Mouse (Mus musculus): ENCODE results near the gene Cdk15.
A peak's percentile ranks its signal among the peaks of the same experiment; 100 is the strongest.

The Cdk15 gene

GRCm38 (mm10) chr1:59272189-59272588 is 15.5 kb downstream of the Cdk15 start:
- DNase-seq (ENCODE audit: low read depth, low spot score): no peak

GRCm38 (mm10) chr1:59285880-59286279 is 29.2 kb downstream of the Cdk15 start:
- DNase-seq (ENCODE audit: low read depth, low spot score): peak; percentile 10

- DNase-seq (ENCODE audit: low read depth, low spot score): peak; percentile 56
These were observed 29.7 kb downstream of the Cdk15 start for GRCm38 (mm10) chr1:59286316-59286850.

GRCm38 (mm10) chr1:59287733-59288132 is 31.0 kb downstream of the Cdk15 start:
- no peak for DNase-seq (ENCODE audit: low read depth, low spot score)

- DNase-seq (ENCODE audit: low read depth, low spot score): no peak
These were observed 34.9 kb downstream of the Cdk15 start for GRCm38 (mm10) chr1:59291652-59292051.

GRCm38 (mm10) chr1:59295769-59296168 is 39.1 kb downstream of the Cdk15 start:
- no peak for DNase-seq (ENCODE audit: low read depth, low spot score)

GRCm38 (mm10) chr1:59297167-59297566 is 40.5 kb downstream of the Cdk15 start:
- no peak for DNase-seq (ENCODE audit: low read depth, low spot score)

- peak; percentile 12 for DNase-seq (ENCODE audit: low read depth, low spot score)
These were observed 41.9 kb downstream of the Cdk15 start for GRCm38 (mm10) chr1:59298491-59299090.

GRCm38 (mm10) chr1:59307310-59307709 is 50.6 kb downstream of the Cdk15 start:
- no peak for DNase-seq (ENCODE audit: low read depth, low spot score)

GRCm38 (mm10) chr1:59311292-59311885 is 54.7 kb downstream of the Cdk15 start:
- no peak for DNase-seq (ENCODE audit: low read depth, low spot score)

- DNase-seq (ENCODE audit: low read depth, low spot score): no peak
These were observed 55.8 kb downstream of the Cdk15 start for GRCm38 (mm10) chr1:59312187-59313153.

GRCm38 (mm10) chr1:59313154-59313940 is 56.6 kb downstream of the Cdk15 start:
- no peak for DNase-seq (ENCODE audit: low read depth, low spot score)

- DNase-seq (ENCODE audit: low read depth, low spot score): no peak
These were observed 58.5 kb downstream of the Cdk15 start for GRCm38 (mm10) chr1:59315057-59315807.

GRCm38 (mm10) chr1:59316031-59316385 is 59.3 kb downstream of the Cdk15 start:
- DNase-seq (ENCODE audit: low read depth, low spot score): no peak

GRCm38 (mm10) chr1:59316386-59317051 is 59.8 kb downstream of the Cdk15 start:
- peak; percentile 71 for DNase-seq (ENCODE audit: low read depth, low spot score)

- DNase-seq (ENCODE audit: low read depth, low spot score): no peak
These were observed 60.7 kb downstream of the Cdk15 start for GRCm38 (mm10) chr1:59317397-59317796.

- no peak for DNase-seq (ENCODE audit: low read depth, low spot score)
These were observed 62.2 kb downstream of the Cdk15 start for GRCm38 (mm10) chr1:59318878-59319277.

GRCm38 (mm10) chr1:59321076-59321879 is 64.6 kb downstream of the Cdk15 start:
- DNase-seq (ENCODE audit: low read depth, low spot score): no peak

Measured in ZHBTc4 (cell line).